ENCODE assay signal across 1 mouse cellular context in the genomic region with DNA sequence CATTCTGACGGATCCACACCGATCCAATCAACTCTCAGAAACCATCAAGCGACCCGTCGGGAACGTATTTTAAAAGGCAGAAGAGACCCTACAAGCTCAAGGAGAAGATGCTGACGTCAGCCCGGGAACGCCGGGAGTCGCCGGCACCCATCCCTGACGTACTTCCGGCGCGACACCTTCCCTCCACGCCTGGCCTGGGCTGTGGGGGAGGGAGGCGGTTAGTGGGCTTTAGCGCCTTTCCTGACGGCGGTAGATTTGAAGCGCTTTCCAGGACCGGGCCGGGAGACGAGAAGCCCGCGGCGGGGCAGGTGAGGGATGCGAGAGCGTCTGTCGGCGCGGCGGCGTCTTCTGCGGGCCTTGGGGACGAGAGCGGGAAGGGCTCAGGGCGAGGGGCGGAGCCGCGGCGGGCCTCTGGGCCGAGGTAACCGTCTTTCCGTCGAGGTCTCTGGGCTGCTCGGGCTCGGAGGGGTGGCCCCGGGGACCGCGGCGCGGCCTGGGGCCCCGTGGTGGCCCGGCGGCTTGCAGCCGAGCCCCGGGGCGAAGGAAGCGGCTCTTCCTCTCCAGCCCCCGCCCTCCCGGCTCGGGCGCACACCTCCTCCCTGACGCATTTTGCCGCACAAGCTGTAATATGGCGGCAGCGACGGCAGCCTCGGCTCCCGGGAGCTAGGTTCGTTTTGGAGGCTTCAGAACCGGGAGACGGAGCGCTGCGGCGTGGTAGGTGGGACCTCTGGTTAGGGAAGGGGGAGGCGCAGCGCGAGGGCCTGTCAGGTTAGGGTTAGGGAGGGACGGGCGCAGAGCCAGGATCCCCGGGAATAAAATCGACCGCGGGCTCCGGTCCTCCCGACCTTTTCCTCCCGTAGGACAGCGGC.
TF ChIP-seq lines count a peak whose summit lies in the region.

No protein-coding gene starts in this region.

TF ChIP-seq in MEL, 35 proteins besides CTCF, POLR2A, EP300 and RAD21 (continued from another document):
- TF ChIP-seq BHLHE40 (IDR thresholded peaks at IDR 0.05; ENCODE audit: borderline replicate concordance, low read depth, low read length) (no peak; the same call in 1 of the 2 replicates), MEF2A (IDR thresholded peaks at IDR 0.05; ENCODE audit: extremely low read depth, insufficient replicate concordance, low read depth, low read length, poor library complexity, severe bottlenecking) (no peak), E2F4 (IDR thresholded peaks at IDR 0.05; ENCODE audit: borderline replicate concordance, low read depth, low read length) (peak; percentile 56; the same call in 1 of the 2 replicates), TCF12 (IDR thresholded peaks at IDR 0.05; ENCODE audit: low read depth, low read length) (peak; percentile 67), ELF1 (IDR thresholded peaks at IDR 0.05; ENCODE audit: low read depth, low read length) (0 out of 2 replicates have a peak, but pooled peaks have one; percentile 36), NRF1 (IDR thresholded peaks at IDR 0.05; ENCODE audit: insufficient read depth, low read depth, low read length, poor library complexity, severe bottlenecking) (no peak), ETS1 (IDR thresholded peaks at IDR 0.05; ENCODE audit: low read depth, low read length) (peak; percentile 68; the same call in 1 of the 2 replicates), USF2 (IDR thresholded peaks at IDR 0.05; ENCODE audit: borderline replicate concordance in 1 of 2, insufficient read depth in 1 of 2, low read depth in 1 of 2, low read length in 2 of 2) (no peak), KAT2A (conservative IDR thresholded peaks at IDR 0.05; ENCODE audit: low read depth, low read length) (peak; percentile 84), CHD2 (IDR thresholded peaks at IDR 0.05; ENCODE audit: low read length) (peak; percentile 38; the same call in 1 of the 2 replicates), POLR2AphosphoS5 (IDR thresholded peaks at IDR 0.05; ENCODE audit: borderline replicate concordance, low read depth, low read length) (no peak), SIN3A (IDR thresholded peaks at IDR 0.05; ENCODE audit: low read length) (peak; percentile 93), ZNF384 (IDR thresholded peaks at IDR 0.05; ENCODE audit: low read depth, low read length) (no peak), MAFK (IDR thresholded peaks at IDR 0.05; ENCODE audit: borderline replicate concordance, low read depth, low read length) (peak; percentile 76), MAX (IDR thresholded peaks at IDR 0.05; ENCODE audit: low read length) (peak; percentile 86), RCOR1 (IDR thresholded peaks at IDR 0.05; ENCODE audit: low read depth, low read length) (no peak)
TF ChIP-seq in MEL: peak in this region for 22.
